Mouse (Mus musculus): ENCODE measurements around the gene Neurog3.
A peak's percentile ranks its signal among the peaks of the same experiment; 100 is the strongest.

Gene Neurog3

GRCm38 (mm10) chr10:62137150-62137549 lies 4.3 kb downstream of the Neurog3 start:
- no peak for DNase-seq (ENCODE audit: low spot score)

- peak; percentile 15 for DNase-seq (ENCODE audit: low spot score)
These were observed 5.2 kb downstream of the Neurog3 start for GRCm38 (mm10) chr10:62138040-62138439.

- DNase-seq (ENCODE audit: low spot score): no peak
These were observed 10.9 kb downstream of the Neurog3 start, which contains the start of gene Fam241b for GRCm38 (mm10) chr10:62143820-62144219. Gene Fam241b, minus strand, starts transcription at chr10:62143920.

DNA sequence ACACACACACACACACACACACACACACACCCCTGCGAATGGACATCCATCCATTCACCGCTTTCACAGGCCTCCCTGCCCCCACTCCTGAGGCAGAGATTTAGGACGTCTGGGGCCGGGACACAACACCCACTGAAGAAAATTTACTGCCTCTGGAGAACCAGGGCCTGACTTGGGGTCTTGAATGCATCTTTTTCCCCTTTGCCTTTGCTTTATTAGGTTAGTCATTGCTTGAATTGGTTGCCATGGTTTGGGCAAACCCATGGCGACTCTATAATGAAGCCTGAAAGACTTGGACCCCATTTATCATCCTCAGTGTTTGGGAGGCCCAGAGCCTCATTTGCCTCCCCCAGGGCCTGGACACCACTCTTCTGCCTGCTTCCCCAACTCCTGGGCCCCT lies 13.1 kb downstream of the Neurog3 start:
- DNase-seq (ENCODE audit: low spot score): no peak

DNA sequence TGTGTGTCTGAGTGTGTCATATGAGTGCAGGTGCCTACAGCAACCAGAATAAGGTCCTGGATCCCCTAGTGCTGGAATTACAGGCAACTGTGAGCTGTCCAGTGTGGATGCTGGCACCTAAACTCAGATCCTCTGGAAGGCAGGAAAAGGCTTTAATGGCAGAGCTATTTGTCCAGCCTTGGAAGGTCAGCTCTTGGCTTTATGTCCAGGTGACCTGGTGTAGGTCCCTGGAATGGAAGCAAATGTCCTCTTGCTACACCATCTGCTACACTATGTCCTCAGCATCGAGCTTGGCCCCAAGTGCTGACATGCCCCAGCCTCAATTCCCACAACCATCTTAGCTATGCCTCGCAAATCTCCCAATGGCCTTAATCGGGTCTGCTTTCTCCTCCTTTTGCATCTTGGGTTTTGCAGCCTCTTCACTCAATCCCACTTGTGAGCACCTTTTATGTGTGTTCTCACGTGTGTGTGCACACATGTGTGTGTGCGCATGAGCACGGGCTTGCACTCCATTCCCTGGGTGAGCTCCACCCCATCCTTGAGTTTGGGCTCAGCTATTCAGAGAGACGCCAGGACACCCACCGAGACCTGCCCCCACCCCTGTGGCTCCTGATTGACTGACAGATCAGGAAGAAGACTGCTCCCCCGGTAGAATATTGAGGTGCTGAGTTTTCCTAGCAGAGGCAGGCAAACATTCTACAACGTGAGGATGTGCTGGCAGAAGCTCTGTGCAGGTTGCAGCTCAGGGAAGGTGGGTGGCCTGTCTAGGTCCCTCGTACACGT lies 14.8 kb downstream of the Neurog3 start:
- DNase-seq (ENCODE audit: low spot score): no peak

GRCm38 (mm10) chr10:62149929-62150328 lies 17.0 kb downstream of the Neurog3 start:
- DNase-seq (ENCODE audit: low spot score): no peak

DNA sequence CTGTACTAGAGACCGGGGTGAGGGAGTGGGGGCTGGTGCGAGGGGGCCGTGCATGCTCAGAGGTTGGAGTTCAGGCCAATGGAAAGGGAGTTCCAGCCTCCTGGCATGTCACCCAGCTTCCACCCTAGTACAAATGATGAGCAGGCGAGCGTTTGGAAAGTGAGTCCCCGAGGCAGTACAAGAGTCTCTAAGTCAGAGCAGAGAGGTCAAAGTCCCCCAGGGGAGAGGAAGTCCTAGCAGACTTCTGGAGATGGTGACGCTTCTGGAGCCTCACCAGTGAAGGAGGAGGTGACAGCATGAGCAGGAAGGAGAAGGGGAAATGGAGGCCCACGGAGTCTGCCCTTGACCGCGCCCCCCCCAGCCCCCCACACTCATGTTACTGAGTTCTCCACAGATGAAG lies 29.5 kb downstream of the Neurog3 start:
- DNase-seq (ENCODE audit: low spot score): no peak

- no peak for DNase-seq (ENCODE audit: low spot score)
These were observed 40.1 kb downstream of the Neurog3 start for GRCm38 (mm10) chr10:62172841-62173553.

DNA sequence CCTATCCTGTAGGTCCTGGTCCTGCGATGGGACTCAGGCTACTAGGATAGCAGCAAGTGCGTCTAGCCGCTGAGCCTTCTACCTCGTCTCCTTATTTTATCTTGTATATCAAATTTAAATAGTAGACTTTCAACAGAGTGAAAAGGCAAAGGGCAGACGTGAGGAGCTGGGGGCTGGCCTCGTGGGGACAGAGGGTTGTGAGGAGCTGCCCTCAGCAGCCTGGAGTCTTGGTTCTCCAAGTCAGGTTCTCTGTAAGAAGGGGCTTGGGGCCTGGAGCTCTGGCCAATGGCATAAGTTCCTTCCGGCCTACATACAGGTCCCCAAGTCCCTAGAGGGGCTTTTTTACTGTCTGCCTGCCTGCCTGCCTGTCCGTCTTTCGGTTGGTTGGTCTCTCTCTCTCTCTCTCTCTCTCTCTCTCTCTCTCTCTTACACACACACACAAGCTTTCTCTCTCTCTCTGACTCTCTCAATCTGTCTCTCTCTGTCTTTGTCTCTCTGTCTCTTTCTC lies 41.1 kb downstream of the Neurog3 start:
- no peak for DNase-seq (ENCODE audit: low spot score)

GRCm38 (mm10) chr10:62174533-62175313 lies 41.8 kb downstream of the Neurog3 start:
- no peak for DNase-seq (ENCODE audit: low spot score)

GRCm38 (mm10) chr10:62179944-62180343 lies 47.1 kb downstream of the Neurog3 start:
- DNase-seq (ENCODE audit: low spot score): no peak

DNA sequence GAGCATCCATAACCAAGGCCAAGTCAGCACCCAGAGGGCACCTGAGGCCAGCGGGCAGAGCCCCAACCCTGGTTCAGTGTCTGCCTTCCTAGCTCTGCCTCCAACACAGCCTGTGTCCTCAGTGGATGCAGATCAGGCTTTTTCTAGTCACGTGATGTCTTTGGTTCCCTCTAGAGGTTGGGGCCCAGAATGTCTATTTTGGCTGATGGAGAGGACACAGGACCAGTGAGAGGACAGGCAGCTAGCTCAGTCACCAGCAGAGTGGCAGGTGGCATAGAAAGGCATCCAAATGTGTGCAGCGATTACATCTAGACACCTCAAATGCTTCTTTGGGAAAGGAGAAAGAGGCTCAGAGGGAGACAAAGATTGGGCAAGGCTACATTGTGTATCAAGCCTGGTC lies 48.8 kb downstream of the Neurog3 start:
- DNase-seq (ENCODE audit: low spot score): no peak

- no peak for DNase-seq (ENCODE audit: low spot score)
These were observed 49.7 kb downstream of the Neurog3 start for GRCm38 (mm10) chr10:62182471-62183014.

DNA sequence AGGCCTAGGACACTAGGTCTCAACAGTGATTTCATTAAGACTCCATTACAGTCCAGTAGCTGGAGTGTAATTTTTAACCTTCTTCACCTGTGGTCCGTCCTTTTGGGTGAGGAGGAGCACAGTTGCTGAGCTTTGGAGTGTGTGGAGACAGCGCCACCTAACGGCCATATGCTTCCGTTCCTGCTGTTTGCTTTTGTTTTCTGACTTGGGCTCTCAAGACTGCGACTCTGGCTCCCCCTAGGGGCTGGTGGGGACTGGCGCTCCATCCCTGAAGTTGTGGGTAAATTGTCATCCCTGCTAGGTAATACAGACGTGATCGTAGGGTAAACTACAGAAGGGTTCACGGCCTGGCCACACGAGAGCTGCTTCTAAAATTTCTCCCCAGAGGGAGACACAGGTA lies 50.2 kb downstream of the Neurog3 start:
- peak; percentile 93 for DNase-seq (ENCODE audit: low spot score)

Measured in ovary, postnatal 14 days (tissue).